Mouse (Mus musculus): Measurements from ENCODE around the gene Pik3c2a. TPM values are rescaled to one million over a fixed set of nuclear protein-coding genes. Genes with fewer than 3 reads are reported as not detected.

The Pik3c2a gene
- polyA plus RNA-seq (2012; fragmentation: generic; extraction: Trizol): 1 to 10 TPM in 1 of 2 experiments, under 1 TPM in 1; 0.18 to 1.3 TPM

DNA sequence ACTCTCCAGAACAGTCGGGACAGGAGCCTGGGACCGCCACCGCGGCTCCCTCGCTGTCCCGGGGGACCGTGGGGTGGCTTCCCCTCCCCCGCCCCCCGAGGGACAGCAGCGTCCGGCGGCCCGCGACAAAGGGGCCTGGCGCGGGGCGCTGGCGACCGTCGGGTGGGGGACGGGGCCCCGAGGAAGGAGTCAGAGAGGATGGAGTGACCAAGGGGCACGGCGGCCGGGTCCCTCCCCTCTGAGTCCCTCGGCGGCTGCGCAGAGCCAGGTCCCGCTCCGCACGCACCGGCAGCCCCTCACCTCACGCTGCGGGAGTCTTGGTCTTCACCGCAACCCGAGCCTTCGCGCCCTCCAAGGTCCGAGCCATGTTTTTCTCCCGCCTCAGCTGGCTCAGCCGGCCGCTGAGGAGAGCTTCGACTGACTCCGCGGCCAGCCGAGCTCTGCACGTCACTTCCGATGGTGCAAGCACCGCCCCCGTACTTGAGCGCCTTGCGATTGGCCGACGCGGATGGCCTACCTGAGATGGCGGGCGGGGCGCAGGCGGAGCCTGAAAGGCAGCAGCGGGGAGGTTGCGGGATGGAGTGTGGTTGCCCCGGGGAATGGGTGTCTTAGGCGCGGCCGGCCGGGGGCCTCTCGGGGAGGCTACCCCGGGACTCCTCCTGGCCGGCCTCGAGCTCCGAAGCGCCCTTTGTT, at the start of gene Pik3c2a:
Gene Pik3c2a, minus strand, starts transcription at position 446 of the 693 bp plus-strand sequence.

DNA sequence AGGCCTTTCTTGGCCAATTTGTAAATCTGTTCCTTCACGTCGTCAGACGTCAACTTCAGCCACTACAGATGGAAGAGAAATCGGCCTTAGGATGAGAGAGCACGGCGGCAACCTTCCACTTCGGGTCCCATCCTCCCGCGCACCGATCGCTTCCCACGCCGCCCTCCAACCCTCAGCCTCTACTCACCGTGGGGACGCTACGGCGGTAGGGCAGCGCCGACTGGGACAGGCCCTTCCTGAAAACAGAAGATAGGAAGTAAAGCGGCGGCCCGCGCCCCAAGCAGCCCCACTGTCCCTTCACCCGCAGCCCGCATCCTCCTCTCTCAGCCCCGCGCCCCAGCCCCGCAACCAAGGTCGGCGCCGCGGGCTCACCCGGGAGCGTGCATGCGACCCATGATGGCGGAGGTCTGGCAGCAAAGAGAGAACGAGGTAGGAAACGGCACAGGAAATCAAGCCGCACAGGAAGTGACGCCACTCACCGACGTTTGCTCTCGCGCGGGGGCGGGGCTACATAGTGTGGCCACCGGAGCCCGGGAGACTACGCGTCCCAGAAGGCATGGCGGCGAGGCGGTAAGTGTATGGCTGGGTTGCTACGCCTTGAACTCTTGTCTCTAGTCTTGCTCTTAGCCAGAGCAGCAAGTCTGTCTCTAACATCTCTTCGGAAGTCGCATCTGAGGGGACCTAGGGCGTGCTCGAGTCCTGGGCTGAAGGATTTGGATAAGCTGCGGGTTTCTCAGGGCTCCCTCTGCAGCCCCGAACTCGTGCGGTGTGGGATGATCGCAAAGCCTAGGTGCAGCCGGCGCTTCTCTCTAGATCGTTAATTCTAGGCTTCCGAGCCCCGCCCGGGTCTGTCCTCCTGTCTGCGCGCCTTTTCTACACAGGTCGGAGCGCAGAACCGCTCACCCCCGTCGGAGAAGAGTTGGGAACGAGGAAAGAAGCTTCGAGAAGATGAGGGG, 109.3 kb downstream of the Pik3c2a start, which contains the start of gene Rps13:
Gene Rps13, minus strand, starts transcription at position 483 of the 956 bp plus-strand sequence.

DNA sequence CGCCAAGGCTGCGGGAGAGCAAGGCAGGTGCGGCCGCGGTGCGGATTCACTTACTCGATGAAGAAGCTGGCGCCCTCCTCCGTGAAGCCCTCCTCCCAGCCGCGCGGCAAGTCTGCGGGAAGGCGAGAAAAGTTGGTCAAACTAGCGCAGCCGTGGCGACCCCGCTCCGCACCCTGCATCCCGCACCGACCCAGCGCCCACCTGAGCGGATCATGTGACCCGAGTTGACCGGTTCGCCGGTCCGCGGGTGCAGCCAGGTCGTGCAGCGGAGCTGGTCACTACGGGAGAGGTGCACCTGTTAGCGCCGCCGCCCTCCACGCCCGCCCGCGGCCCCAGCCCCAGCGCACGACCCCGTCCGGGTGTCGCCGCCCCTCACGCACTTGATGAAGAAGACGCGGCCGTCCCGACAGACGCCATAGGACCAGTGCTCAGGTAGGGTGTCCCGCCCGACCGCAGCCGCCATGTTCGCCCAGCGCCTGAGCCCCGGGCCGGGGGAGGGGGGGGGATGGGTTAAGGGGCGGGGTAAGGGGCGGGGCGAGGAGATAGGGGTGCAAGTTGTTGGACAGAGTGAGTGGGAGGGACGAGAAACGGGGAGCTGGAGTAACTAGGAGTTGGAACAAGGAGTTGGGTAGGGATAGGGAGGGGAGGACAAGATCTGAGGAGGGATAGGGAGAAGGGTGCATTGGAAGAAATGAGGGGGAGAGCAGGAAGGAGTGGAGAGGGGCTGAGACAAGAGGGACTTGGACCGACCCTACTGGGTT, 135.2 kb downstream of the Pik3c2a start, which contains the start of gene Plekha7:
Gene Plekha7, minus strand, starts transcription at position 506 of the 761 bp plus-strand sequence.

Other genes starting within 250 kb of the Pik3c2a start
- 1 to 10 TPM in 1 of 2 experiments, under 1 TPM in 1; 0.08 to 1.0 TPM for gene Plekha7, start 135.1 kb downstream of the Pik3c2a start, polyA plus RNA-seq (2012; fragmentation: generic; extraction: Trizol)
- 1,000 to 10,000 TPM; 1,828 to 3,655 TPM for gene Rps13, start 109.3 kb downstream of the Pik3c2a start, polyA plus RNA-seq (2012; fragmentation: generic; extraction: Trizol)
- gene Nucb2, start 60.9 kb upstream of the Pik3c2a start, polyA plus RNA-seq (2012; fragmentation: generic; extraction: Trizol): 1 to 10 TPM; 1.5 to 9.2 TPM

Data from C3H10T1/2 (cell line).